Mouse (Mus musculus) neural tube, embryonic 13.5 days (tissue): ENCODE data around the gene 1700023F06Rik. TPM values are rescaled to one million over a fixed set of nuclear protein-coding genes. Genes with fewer than 3 reads are reported as not detected.
A peak's percentile ranks its signal among the peaks of the same experiment; 100 is the strongest.

Source experiments
- ATAC-seq: fragments of 200-750 bp; cut with Nextera tagmentation; 2 replicates; pipeline ENCODE4 v1.8.0; 2017; ENCODE audit warnings: low read depth, mild to moderate bottlenecking, moderate TSS enrichment, moderate library complexity
- H3K27ac ChIP-seq: fragments of 300-500 bp; sonication (generic); replicated peaks from 2 replicates; pipeline ENCODE4 v1.5.1; 2015; ENCODE audit warnings: moderate library complexity, mild to moderate bottlenecking, inconsistent platforms
- H3K27me3 ChIP-seq: fragments of 300-500 bp; sonication (generic); 2 replicates; pipeline ENCODE4 v1.6.1; 2015; ENCODE audit warnings: mild to moderate bottlenecking, inconsistent platforms
- H3K36me3 ChIP-seq: fragments of 300-500 bp; sonication (generic); 2 replicates; pipeline ENCODE4 v1.6.1; 2015; ENCODE audit warnings: mild to moderate bottlenecking, inconsistent platforms
- H3K4me1 ChIP-seq: fragments of 300-500 bp; sonication (generic); replicated peaks from 2 replicates; pipeline ENCODE4 v1.6.1; 2015; ENCODE audit warnings: inconsistent platforms
- H3K4me2 ChIP-seq: fragments of 300-500 bp; sonication (generic); 2 replicates; pipeline ENCODE4 v1.6.1; 2015; ENCODE audit warnings: inconsistent platforms, mild to moderate bottlenecking, moderate library complexity
- H3K4me3 ChIP-seq: fragments of 300-500 bp; sonication (generic); 2 replicates; pipeline ENCODE4 v1.5.1; 2015; ENCODE audit warnings: mild to moderate bottlenecking, inconsistent platforms
- H3K9ac ChIP-seq: fragments of 300-500 bp; sonication (generic); 2 replicates; pipeline ENCODE4 v1.6.1; 2015; ENCODE audit warnings: moderate library complexity, mild to moderate bottlenecking, inconsistent platforms
- H3K9me3 ChIP-seq: fragments of 300-500 bp; sonication (generic); 2 replicates; pipeline ENCODE4 v1.6.1; 2016; ENCODE audit warnings: inconsistent platforms
- WGBS: fragments of 180-500 bp; shearing (Covaris S2); methylation state at CpG from one replicate; pipeline ENCODE4 v1.1.7; 2015; 5-methylcytosine and 5-hydroxymethylcytosine counted together
- polyA plus RNA-seq: library from polyadenylated mRNA; unstranded; fragments of >200 nt; fragmentation: Nextera tagmentation; extraction: Ambion mirVana; gene quantifications from 2 replicates; pipeline ENCODE4 v1.2.1, GENCODE M21; 2015

Gene 1700023F06Rik
- polyA plus RNA-seq, 1 experiment from 2014 or later: 0.95 TPM

GRCm38 (mm10) chr11:103170494-103171285 is 37.7 kb downstream of the 1700023F06Rik start, which contains the start of gene Fmnl1:
TSS of gene Fmnl1 (plus strand) at chr11:103171107.
- peaks cover 71% of the 10 kb centered on the region for H3K27me3 ChIP-seq
- peak within 1 kb of the TSS; percentile 64 for H3K4me3 ChIP-seq
- under 1% methylated on average over 82 of the region's 84 CpGs for WGBS
- ATAC-seq: peak; percentile 85
- H3K4me1 ChIP-seq: peaks cover 25% of the 10 kb centered on the region
- peak within 1 kb of the TSS; percentile 76 for H3K9ac ChIP-seq
- no peaks in the 10 kb centered on the region for H3K9me3 ChIP-seq
- H3K27ac ChIP-seq: peak within 1 kb of the TSS; percentile 61
- no peaks in the 10 kb centered on the region for H3K36me3 ChIP-seq
- H3K4me2 ChIP-seq: peak within 1 kb of the TSS; percentile 82

DNA sequence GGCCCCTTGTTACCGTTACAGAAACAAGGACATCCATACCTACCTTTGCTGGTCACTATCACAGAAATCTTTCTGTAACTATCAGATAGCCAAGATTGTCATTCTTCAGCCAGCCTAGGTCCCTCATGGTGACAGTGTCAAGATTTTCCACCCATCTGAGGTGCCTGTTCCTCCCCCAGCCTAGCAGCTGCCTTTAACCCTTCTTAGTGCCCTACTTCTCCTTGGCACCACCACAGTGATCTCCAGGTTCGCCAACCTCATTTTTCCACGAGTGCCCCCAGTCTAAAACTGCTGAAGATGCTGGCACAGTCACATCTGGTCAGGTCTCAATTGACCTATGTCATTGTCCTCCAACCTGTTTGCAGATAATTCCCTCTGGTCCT is 38.3 kb downstream of the 1700023F06Rik start:
- peaks cover 25% of the 10 kb centered on the region for H3K4me1 ChIP-seq
- peak overlapping the region; percentile 64 for H3K4me3 ChIP-seq
- no peak; the same call in 1 of the 2 replicates for ATAC-seq
- no peaks in the 10 kb centered on the region for H3K36me3 ChIP-seq
- WGBS: 51% methylated on average over 3 of the region's 3 CpGs
- peak overlapping the region; percentile 61; the same call in 1 of the 2 replicates for H3K27ac ChIP-seq
- H3K9me3 ChIP-seq: no peaks in the 10 kb centered on the region
- H3K9ac ChIP-seq: peak overlapping the region; percentile 76
- H3K4me2 ChIP-seq: peak overlapping the region; percentile 82
- peaks cover 71% of the 10 kb centered on the region for H3K27me3 ChIP-seq

DNA sequence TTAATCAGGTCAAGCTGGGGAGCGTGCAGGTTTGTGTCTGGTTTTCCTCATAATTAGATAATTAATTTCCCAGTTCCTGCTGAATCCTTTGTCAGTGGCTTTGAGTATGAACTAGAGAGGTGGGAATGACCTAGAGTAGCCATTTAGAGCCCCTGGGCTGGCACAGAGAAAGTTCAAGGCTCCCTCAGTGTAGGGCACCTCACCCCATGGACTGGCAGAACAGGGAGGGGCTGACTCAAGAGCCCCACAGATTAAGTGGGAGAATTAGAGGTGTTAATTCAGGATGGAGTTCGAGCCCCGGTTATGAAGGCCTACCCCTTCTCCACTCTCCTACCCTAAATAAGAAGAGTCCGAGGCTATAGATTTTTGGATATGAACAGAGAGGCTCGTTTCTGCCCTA is 38.7 kb downstream of the 1700023F06Rik start:
- Histone ChIP-seq H3K4me3 (peak overlapping the region; percentile 64), H3K4me1 (peaks cover 25% of the 10 kb centered on the region), H3K9me3 (no peaks in the 10 kb centered on the region), H3K4me2 (peak overlapping the region; percentile 82), H3K36me3 (no peaks in the 10 kb centered on the region), H3K9ac (0 out of 2 replicates have a peak overlapping the region, but pooled peaks have one; percentile 76), H3K27ac (no peak overlapping the region), H3K27me3 (peaks cover 67% of the 10 kb centered on the region)
- ATAC-seq: no peak
- WGBS: 87% methylated on average over 5 of the region's 5 CpGs

- Histone ChIP-seq H3K4me2 (no peak overlapping the region), H3K4me1 (peaks cover 25% of the 10 kb centered on the region), H3K4me3 (no peak overlapping the region), H3K9me3 (no peaks in the 10 kb centered on the region), H3K9ac (no peak overlapping the region), H3K27ac (no peak overlapping the region), H3K27me3 (peaks cover 60% of the 10 kb centered on the region), H3K36me3 (no peaks in the 10 kb centered on the region)
- 23% methylated on average over 9 of the region's 9 CpGs for WGBS
- ATAC-seq: no peak
Observed at GRCm38 (mm10) chr11:103168690-103169390, 39.5 kb downstream of the 1700023F06Rik start.

DNA sequence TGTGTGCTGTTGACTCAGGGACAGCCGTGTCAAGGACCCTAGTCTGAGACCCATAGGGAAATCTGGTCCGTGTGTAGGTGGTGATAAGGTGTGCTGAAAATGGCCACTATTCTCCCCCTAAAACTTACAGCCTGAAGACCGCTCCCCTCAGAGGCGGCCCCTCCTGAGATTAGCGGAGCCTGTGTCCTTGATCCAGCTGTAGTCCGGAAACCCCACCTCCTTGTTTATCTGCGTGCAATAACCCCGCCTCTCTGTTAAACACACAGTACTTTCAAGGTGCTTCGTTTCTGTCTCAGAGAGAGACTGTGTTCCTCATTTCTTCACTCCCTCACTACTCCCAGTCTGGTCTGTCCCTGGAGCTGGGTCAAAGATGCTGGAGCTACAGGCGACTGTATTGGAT is 44.0 kb downstream of the 1700023F06Rik start:
- H3K36me3 ChIP-seq: no peaks in the 10 kb centered on the region
- no peak overlapping the region for H3K4me3 ChIP-seq
- H3K9ac ChIP-seq: no peak overlapping the region
- no peaks in the 10 kb centered on the region for H3K9me3 ChIP-seq
- peaks cover 16% of the 10 kb centered on the region for H3K27me3 ChIP-seq
- no peak overlapping the region for H3K4me2 ChIP-seq
- ATAC-seq: no peak
- no peak overlapping the region for H3K27ac ChIP-seq
- WGBS: 29% methylated on average over 10 of the region's 10 CpGs
- no peaks in the 10 kb centered on the region for H3K4me1 ChIP-seq

- Histone ChIP-seq H3K4me3 (no peak overlapping the region), H3K9me3 (no peaks in the 10 kb centered on the region), H3K4me2 (no peak overlapping the region), H3K27me3 (no peaks in the 10 kb centered on the region), H3K4me1 (peaks cover 10% of the 10 kb centered on the region), H3K27ac (no peak overlapping the region), H3K9ac (no peak overlapping the region), H3K36me3 (no peaks in the 10 kb centered on the region)
- WGBS: 93% methylated on average over 5 of the region's 5 CpGs
- ATAC-seq: no peak
Observed at GRCm38 (mm10) chr11:103162132-103162531, 46.2 kb downstream of the 1700023F06Rik start.

- ATAC-seq: no peak
- H3K9me3 ChIP-seq: no peaks in the 10 kb centered on the region
- no peak overlapping the region for H3K4me3 ChIP-seq
- no peak overlapping the region for H3K4me2 ChIP-seq
- no peaks in the 10 kb centered on the region for H3K36me3 ChIP-seq
- no peak overlapping the region for H3K27ac ChIP-seq
- no peaks in the 10 kb centered on the region for H3K27me3 ChIP-seq
- H3K9ac ChIP-seq: no peak overlapping the region
- WGBS: 76% methylated on average over 7 of the region's 7 CpGs
- peaks cover 10% of the 10 kb centered on the region for H3K4me1 ChIP-seq
Observed at GRCm38 (mm10) chr11:103161449-103161848, 46.9 kb downstream of the 1700023F06Rik start.

- H3K9ac ChIP-seq: no peak overlapping the region
- peaks cover 10% of the 10 kb centered on the region for H3K4me1 ChIP-seq
- no peak overlapping the region for H3K4me2 ChIP-seq
- no peak overlapping the region for H3K27ac ChIP-seq
- 88% methylated on average over 11 of the region's 11 CpGs for WGBS
- no peak overlapping the region for H3K4me3 ChIP-seq
- H3K9me3 ChIP-seq: peaks cover 5% of the 10 kb centered on the region; the same call in 1 of the 2 replicates
- no peaks in the 10 kb centered on the region for H3K36me3 ChIP-seq
- ATAC-seq: no peak
- H3K27me3 ChIP-seq: no peaks in the 10 kb centered on the region
Observed at GRCm38 (mm10) chr11:103160738-103161137, 47.6 kb downstream of the 1700023F06Rik start.

- 0 out of 2 replicates have a peak overlapping the region, but pooled peaks have one; percentile 6 for H3K9ac ChIP-seq
- peak overlapping the region; percentile 18 for H3K4me3 ChIP-seq
- WGBS: 1% methylated on average over 25 of the region's 25 CpGs
- H3K27ac ChIP-seq: no peak overlapping the region
- peak overlapping the region; percentile 46 for H3K4me2 ChIP-seq
- H3K36me3 ChIP-seq: no peaks in the 10 kb centered on the region
- peaks cover 5% of the 10 kb centered on the region; the same call in 1 of the 2 replicates for H3K9me3 ChIP-seq
- H3K27me3 ChIP-seq: no peaks in the 10 kb centered on the region
- H3K4me1 ChIP-seq: peaks cover 10% of the 10 kb centered on the region
- peak; percentile 96 for ATAC-seq
Observed at GRCm38 (mm10) chr11:103158621-103159478, 49.5 kb downstream of the 1700023F06Rik start.

DNA sequence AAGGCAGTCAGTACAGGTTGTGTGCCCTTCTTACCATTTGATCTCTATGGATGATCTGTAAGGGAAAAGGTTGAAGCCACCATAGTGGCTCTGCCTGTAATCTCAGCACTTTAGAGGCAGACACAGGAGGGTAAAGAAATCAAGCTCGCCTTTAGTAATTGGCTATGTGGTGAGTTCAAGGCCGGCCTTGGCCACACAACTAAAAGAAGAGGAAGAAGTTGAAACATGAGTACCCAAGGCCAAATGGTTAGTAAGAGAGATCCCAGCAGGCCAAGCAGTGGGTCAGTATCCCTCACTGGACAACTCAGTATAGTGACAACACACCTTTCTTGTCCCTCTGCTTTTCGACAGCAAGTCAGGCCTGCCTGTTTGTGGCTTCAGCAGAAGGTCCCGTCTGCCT is 58.6 kb downstream of the 1700023F06Rik start:
- 86% methylated on average over 4 of the region's 4 CpGs for WGBS
- H3K4me2 ChIP-seq: no peak overlapping the region

More for the DNA sequence above, 58.6 kb downstream of the 1700023F06Rik start:
- Histone ChIP-seq H3K27ac (no peak overlapping the region), H3K9ac (no peak overlapping the region), H3K4me3 (no peak overlapping the region), H3K27me3 (no peaks in the 10 kb centered on the region), H3K36me3 (no peaks in the 10 kb centered on the region), H3K4me1 (peaks cover 6% of the 10 kb centered on the region), H3K9me3 (no peaks in the 10 kb centered on the region)
- ATAC-seq: no peak
